Mouse (Mus musculus): ENCODE data around the gene Selenoi. TPM values are rescaled to one million over a fixed set of nuclear protein-coding genes. Genes with fewer than 3 reads are reported as not detected.

The Selenoi gene
- polyA plus RNA-seq, 1 experiment = not detected

DNA sequence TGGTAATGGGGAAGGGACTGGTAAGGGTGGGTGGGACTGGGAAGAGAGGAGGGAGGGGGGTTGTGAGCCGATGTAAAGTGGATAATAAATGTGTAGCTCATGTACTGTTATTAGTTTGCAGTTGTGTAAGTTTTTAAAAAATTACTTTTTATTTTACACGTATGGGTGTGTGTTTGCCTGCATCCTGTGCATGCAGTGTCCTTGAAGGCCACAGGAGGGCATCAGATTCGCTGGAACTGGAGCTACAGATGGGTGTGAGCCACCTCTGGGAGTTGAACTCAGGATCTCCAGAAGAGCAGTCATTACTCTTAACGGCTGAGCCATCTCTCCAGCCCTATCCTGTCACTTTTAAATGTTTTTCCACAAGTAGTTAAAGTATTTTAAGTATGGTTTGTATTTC lies 1.5 kb upstream of the Selenoi start:
- H3K4me1 ChIP-seq (ENCODE audit: control insufficient read depth, insufficient read depth, low read length) = 0 out of 2 replicates have a peak, but pooled peaks cover 2% of the 10 kb centered on the region
- H3K4me3 ChIP-seq (ENCODE audit: insufficient read depth, low read depth, low read length) = no peak overlapping the region
- no peak overlapping the region for H3K27ac ChIP-seq (ENCODE audit: insufficient read depth, low read depth, low read length)
- TF ChIP-seq POLR2A (IDR thresholded peaks at IDR 0.05; ENCODE audit: insufficient read depth, low read depth, low read length) (no peak), CTCF (IDR thresholded peaks at IDR 0.05; ENCODE audit: insufficient read depth, low read depth, low read length) (peak; percentile 42; the same call in 1 of the 2 replicates)
- 62% methylated on average over 4 of the region's 4 CpGs for WGBS

GRCm38 (mm10) chr5:30231891-30232270 lies 500 bp upstream of the Selenoi start:
- peak overlapping the region; percentile 98 for H3K4me3 ChIP-seq (ENCODE audit: insufficient read depth, low read depth, low read length)
- 6% methylated on average over 16 of the region's 16 CpGs for WGBS
- H3K27ac ChIP-seq (ENCODE audit: insufficient read depth, low read depth, low read length) = peak overlapping the region; percentile 67
- TF ChIP-seq CTCF (IDR thresholded peaks at IDR 0.05; ENCODE audit: insufficient read depth, low read depth, low read length) = no peak
- TF ChIP-seq POLR2A (IDR thresholded peaks at IDR 0.05; ENCODE audit: insufficient read depth, low read depth, low read length) = no peak
- 0 out of 2 replicates have a peak, but pooled peaks cover 2% of the 10 kb centered on the region for H3K4me1 ChIP-seq (ENCODE audit: control insufficient read depth, insufficient read depth, low read length)

DNA sequence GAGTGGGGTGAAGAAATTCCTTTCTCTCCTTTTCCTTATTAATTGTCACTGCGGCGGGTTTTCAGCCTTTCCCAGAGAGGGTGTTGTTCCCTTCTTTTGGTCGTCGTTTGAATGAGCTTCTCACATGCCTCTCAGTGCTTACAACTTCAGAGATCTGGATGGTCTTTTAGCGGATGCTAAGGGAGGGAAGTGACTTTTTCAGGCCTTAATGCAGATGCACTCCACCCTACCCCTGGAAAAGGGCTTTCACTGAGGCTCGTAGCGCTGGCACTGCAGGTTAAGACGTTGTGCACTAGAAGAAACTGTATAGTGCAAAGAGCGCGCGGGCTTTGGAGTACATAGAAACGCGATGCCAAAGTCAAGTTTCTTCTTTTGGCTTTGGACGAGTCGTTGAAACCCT lies 661 bp downstream of the Selenoi start:
- whole genome bisulfite sequencing = under 1% methylated on average over 15 of the region's 15 CpGs
- Histone ChIP-seq H3K4me1 (ENCODE audit: control insufficient read depth, insufficient read depth, low read length) (0 out of 2 replicates have a peak, but pooled peaks cover 2% of the 10 kb centered on the region), H3K4me3 (ENCODE audit: insufficient read depth, low read depth, low read length) (peak overlapping the region; percentile 98), H3K27ac (ENCODE audit: insufficient read depth, low read depth, low read length) (peak overlapping the region; percentile 88; the same call in 1 of the 2 replicates)
- TF ChIP-seq POLR2A (IDR thresholded peaks at IDR 0.05; ENCODE audit: insufficient read depth, low read depth, low read length) = no peak
- TF ChIP-seq CTCF (IDR thresholded peaks at IDR 0.05; ENCODE audit: insufficient read depth, low read depth, low read length) = no peak

DNA sequence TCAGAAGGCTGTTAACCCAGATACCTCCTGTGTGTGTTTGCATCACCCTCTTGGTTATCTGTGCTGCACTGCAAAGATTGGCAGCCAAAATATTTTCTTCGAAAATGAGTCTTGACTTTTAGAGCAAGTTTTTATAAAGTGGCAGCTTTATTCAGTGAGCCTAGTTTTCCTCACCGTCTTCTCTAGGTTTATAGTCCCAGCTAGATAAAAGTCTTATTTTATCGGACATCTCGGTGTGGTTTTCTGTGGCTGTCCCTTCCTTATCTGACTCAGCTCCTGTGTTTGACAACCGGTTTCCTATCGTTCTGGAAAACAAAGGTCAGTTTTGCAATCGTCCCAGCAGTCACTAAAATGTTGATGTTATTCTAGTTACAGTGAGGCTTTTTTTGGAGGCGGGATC lies 1.6 kb downstream of the Selenoi start:
- H3K4me3 ChIP-seq (ENCODE audit: insufficient read depth, low read depth, low read length) = no peak overlapping the region
- WGBS = 51% methylated on average over 8 of the region's 8 CpGs

DNA sequence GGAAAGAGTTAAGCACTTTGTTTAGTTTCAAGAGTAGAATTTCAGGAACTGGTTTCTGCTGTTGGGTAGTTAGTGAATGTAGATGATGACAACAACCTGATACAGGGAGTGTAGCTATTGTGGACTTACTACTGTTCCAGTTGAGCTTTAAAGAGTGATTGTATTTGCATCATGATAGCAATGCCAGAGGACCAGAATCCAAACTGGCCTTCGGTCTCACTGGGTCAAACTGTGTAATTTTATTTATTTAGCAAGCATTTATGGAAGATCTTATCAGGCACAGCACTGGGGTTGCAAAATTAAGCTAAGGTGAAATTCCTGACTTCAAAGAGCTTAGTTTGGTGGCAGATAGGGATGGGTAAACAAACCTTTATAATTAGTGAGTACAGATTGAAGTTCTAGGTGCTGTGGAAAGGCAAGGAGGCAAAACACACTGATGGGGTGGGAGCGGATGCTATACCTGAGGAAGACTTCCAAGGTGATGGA lies 3.3 kb downstream of the Selenoi start:
- TF ChIP-seq CTCF (IDR thresholded peaks at IDR 0.05; ENCODE audit: insufficient read depth, low read depth, low read length) = no peak
- TF ChIP-seq POLR2A (IDR thresholded peaks at IDR 0.05; ENCODE audit: insufficient read depth, low read depth, low read length) = no peak
- 0 out of 2 replicates have a peak, but pooled peaks cover 2% of the 10 kb centered on the region for H3K4me1 ChIP-seq (ENCODE audit: control insufficient read depth, insufficient read depth, low read length)
- WGBS = 93% methylated on average over 2 of the region's 2 CpGs
- no peak overlapping the region for H3K27ac ChIP-seq (ENCODE audit: insufficient read depth, low read depth, low read length)
- H3K4me3 ChIP-seq (ENCODE audit: insufficient read depth, low read depth, low read length) = no peak overlapping the region

More for the DNA sequence above, 1.6 kb downstream of the Selenoi start:
- no peak overlapping the region for H3K27ac ChIP-seq (ENCODE audit: insufficient read depth, low read depth, low read length)
- 0 out of 2 replicates have a peak, but pooled peaks cover 2% of the 10 kb centered on the region for H3K4me1 ChIP-seq (ENCODE audit: control insufficient read depth, insufficient read depth, low read length)
- no peak for TF ChIP-seq CTCF (IDR thresholded peaks at IDR 0.05; ENCODE audit: insufficient read depth, low read depth, low read length)
- no peak for TF ChIP-seq POLR2A (IDR thresholded peaks at IDR 0.05; ENCODE audit: insufficient read depth, low read depth, low read length)

GRCm38 (mm10) chr5:30238533-30238932 lies 6.2 kb downstream of the Selenoi start:
- 98% methylated on average over 5 of the region's 5 CpGs for WGBS

GRCm38 (mm10) chr5:30240552-30240951 lies 8.2 kb downstream of the Selenoi start:
- no peak overlapping the region for H3K27ac ChIP-seq (ENCODE audit: insufficient read depth, low read depth, low read length)
- 85% methylated on average over 7 of the region's 7 CpGs for WGBS
- H3K4me1 ChIP-seq (ENCODE audit: control insufficient read depth, insufficient read depth, low read length) = peaks cover 2% of the 10 kb centered on the region; the same call in 1 of the 2 replicates
- TF ChIP-seq CTCF (IDR thresholded peaks at IDR 0.05; ENCODE audit: insufficient read depth, low read depth, low read length) (no peak), POLR2A (IDR thresholded peaks at IDR 0.05; ENCODE audit: insufficient read depth, low read depth, low read length) (no peak)
- no peak overlapping the region for H3K4me3 ChIP-seq (ENCODE audit: insufficient read depth, low read depth, low read length)

More at GRCm38 (mm10) chr5:30238533-30238932, 6.2 kb downstream of the Selenoi start:
- Histone ChIP-seq H3K4me3 (ENCODE audit: insufficient read depth, low read depth, low read length) (no peak overlapping the region), H3K4me1 (ENCODE audit: control insufficient read depth, insufficient read depth, low read length) (0 out of 2 replicates have a peak, but pooled peaks cover 2% of the 10 kb centered on the region), H3K27ac (ENCODE audit: insufficient read depth, low read depth, low read length) (no peak overlapping the region)
- TF ChIP-seq CTCF (IDR thresholded peaks at IDR 0.05; ENCODE audit: insufficient read depth, low read depth, low read length) (no peak), POLR2A (IDR thresholded peaks at IDR 0.05; ENCODE audit: insufficient read depth, low read depth, low read length) (no peak)

DNA sequence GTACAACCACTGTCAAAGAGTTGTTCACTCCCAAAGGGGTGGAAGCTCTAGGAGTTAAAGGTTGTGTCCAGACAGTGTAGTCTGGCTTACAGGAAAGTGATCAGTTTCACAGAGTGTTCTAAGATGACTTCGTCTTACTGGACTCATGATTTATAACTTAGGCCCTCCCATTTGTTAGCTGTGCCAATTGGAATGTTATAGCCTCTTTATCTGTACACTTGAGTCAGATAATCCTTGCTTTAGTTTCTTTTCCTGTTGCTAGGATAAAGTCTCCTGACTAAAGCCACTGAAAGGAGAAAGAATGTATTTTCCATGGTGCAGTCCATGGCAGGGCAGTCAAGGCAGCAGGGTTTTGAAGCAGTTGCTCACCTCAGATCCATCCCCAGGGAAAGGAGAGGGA lies 10.0 kb downstream of the Selenoi start:
- TF ChIP-seq POLR2A (IDR thresholded peaks at IDR 0.05; ENCODE audit: insufficient read depth, low read depth, low read length) (no peak), CTCF (IDR thresholded peaks at IDR 0.05; ENCODE audit: insufficient read depth, low read depth, low read length) (no peak)
- H3K27ac ChIP-seq (ENCODE audit: insufficient read depth, low read depth, low read length) = no peak overlapping the region
- H3K4me1 ChIP-seq (ENCODE audit: control insufficient read depth, insufficient read depth, low read length) = peaks cover 2% of the 10 kb centered on the region; the same call in 1 of the 2 replicates
- WGBS = 56% methylated on average over 1 of the region's 1 CpGs
- no peak overlapping the region for H3K4me3 ChIP-seq (ENCODE audit: insufficient read depth, low read depth, low read length)

GRCm38 (mm10) chr5:30243741-30244140 lies 11.4 kb downstream of the Selenoi start:
- 36% methylated on average over 9 of the region's 9 CpGs for WGBS
- TF ChIP-seq POLR2A (IDR thresholded peaks at IDR 0.05; ENCODE audit: insufficient read depth, low read depth, low read length) (no peak), CTCF (IDR thresholded peaks at IDR 0.05; ENCODE audit: insufficient read depth, low read depth, low read length) (no peak)
- no peak overlapping the region for H3K4me3 ChIP-seq (ENCODE audit: insufficient read depth, low read depth, low read length)
- H3K4me1 ChIP-seq (ENCODE audit: control insufficient read depth, insufficient read depth, low read length) = peaks cover 2% of the 10 kb centered on the region; the same call in 1 of the 2 replicates
- H3K27ac ChIP-seq (ENCODE audit: insufficient read depth, low read depth, low read length) = no peak overlapping the region
